Mouse (Mus musculus) kidney, adult 18-20 months (tissue): Measurements from ENCODE around the gene Syngr1.

Source experiments
- DNase-seq: peaks from one replicate; pipeline ENCODE4 v3.0.0; 2021

Syngr1 gene

GRCm38 (mm10) chr15:80092599-80092998 is 1.5 kb downstream of the Syngr1 start:
- no peak for DNase-seq

GRCm38 (mm10) chr15:80094201-80094600 is 3.1 kb downstream of the Syngr1 start:
- no peak for DNase-seq

- no peak for DNase-seq
These were observed 4.5 kb downstream of the Syngr1 start for GRCm38 (mm10) chr15:80095596-80095995.

GRCm38 (mm10) chr15:80096406-80096805 is 5.3 kb downstream of the Syngr1 start:
- no peak for DNase-seq

GRCm38 (mm10) chr15:80096946-80097881 is 6.1 kb downstream of the Syngr1 start:
- peak; percentile 32 for DNase-seq

GRCm38 (mm10) chr15:80097999-80098461 is 6.9 kb downstream of the Syngr1 start:
- no peak for DNase-seq

GRCm38 (mm10) chr15:80098809-80099208 is 7.7 kb downstream of the Syngr1 start:
- no peak for DNase-seq

- DNase-seq = no peak
These were observed 8.3 kb downstream of the Syngr1 start for GRCm38 (mm10) chr15:80099477-80099876.

- no peak for DNase-seq
These were observed 9.1 kb downstream of the Syngr1 start for GRCm38 (mm10) chr15:80100196-80100595.

GRCm38 (mm10) chr15:80100871-80101270 is 9.7 kb downstream of the Syngr1 start:
- DNase-seq = no peak

GRCm38 (mm10) chr15:80101503-80101902 is 10.4 kb downstream of the Syngr1 start:
- no peak for DNase-seq

- no peak for DNase-seq
These were observed 11.4 kb downstream of the Syngr1 start for GRCm38 (mm10) chr15:80102495-80102894.

GRCm38 (mm10) chr15:80105490-80106410 is 14.6 kb downstream of the Syngr1 start:
- no peak for DNase-seq

- no peak for DNase-seq
These were observed 16.0 kb downstream of the Syngr1 start for GRCm38 (mm10) chr15:80107143-80107542.

- DNase-seq = no peak
These were observed 16.4 kb downstream of the Syngr1 start for GRCm38 (mm10) chr15:80107575-80107974.

- no peak for DNase-seq
These were observed 20.3 kb downstream of the Syngr1 start for GRCm38 (mm10) chr15:80111436-80111835.

- DNase-seq = no peak
These were observed 21.4 kb downstream of the Syngr1 start for GRCm38 (mm10) chr15:80112499-80112898.

- no peak for DNase-seq
These were observed 23.3 kb downstream of the Syngr1 start for GRCm38 (mm10) chr15:80114414-80114813.

- DNase-seq = no peak
These were observed 24.1 kb downstream of the Syngr1 start for GRCm38 (mm10) chr15:80115256-80115655.

- DNase-seq = no peak
These were observed 25.0 kb downstream of the Syngr1 start for GRCm38 (mm10) chr15:80115866-80116794.

- DNase-seq = no peak
These were observed 26.0 kb downstream of the Syngr1 start for GRCm38 (mm10) chr15:80117154-80117553.

- no peak for DNase-seq
These were observed 27.9 kb downstream of the Syngr1 start for GRCm38 (mm10) chr15:80119076-80119475.
